Mouse (Mus musculus) stomach, postnatal 0 days (tissue): ENCODE measurements around the gene Mcmbp. TPM values are rescaled to one million over a fixed set of nuclear protein-coding genes. Genes with fewer than 3 reads are reported as not detected.
A peak's percentile ranks its signal among the peaks of the same experiment; 100 is the strongest.

ENCODE experiments used
- ATAC-seq: fragments of 200-750 bp; cut with Nextera tagmentation; 2 replicates; pipeline ENCODE4 v1.8.0; 2017; ENCODE audit not compliant: low FRiP score, low TSS enrichment
- DNase-seq: peaks from one replicate; pipeline ENCODE4 v3.0.0-alpha.2; 2016; ENCODE audit warnings: low spot score
- H3K27ac ChIP-seq: fragments of 300-500 bp; sonication (generic); replicated peaks from 2 replicates; pipeline ENCODE4 v1.5.1; 2014; ENCODE audit warnings: mild to moderate bottlenecking, control low read depth
- H3K27me3 ChIP-seq: fragments of 300-500 bp; sonication (generic); 2 replicates; pipeline ENCODE4 v1.6.1; 2014; ENCODE audit warnings: low read length; ENCODE audit not compliant: control insufficient read depth, insufficient read depth
- H3K36me3 ChIP-seq: fragments of 300-500 bp; sonication (generic); 2 replicates; pipeline ENCODE4 v1.6.1; 2014; ENCODE audit warnings: low read length, mixed read lengths; ENCODE audit not compliant: control insufficient read depth, insufficient read depth
- H3K4me1 ChIP-seq: fragments of 300-500 bp; sonication (generic); replicated peaks from 2 replicates; pipeline ENCODE4 v1.6.1; 2014; ENCODE audit warnings: antibody characterized with exemption; ENCODE audit not compliant: control insufficient read depth, insufficient read depth
- H3K4me2 ChIP-seq: fragments of 300-500 bp; sonication (generic); replicated peaks from 2 replicates; pipeline ENCODE4 v1.6.1; 2014; ENCODE audit warnings: low read depth, mild to moderate bottlenecking, control low read depth, moderate library complexity
- H3K4me3 ChIP-seq: fragments of 300-500 bp; sonication (generic); 2 replicates; pipeline ENCODE4 v1.5.1; 2014; ENCODE audit warnings: low read depth, low read length, control low read depth
- H3K9ac ChIP-seq: fragments of 300-500 bp; sonication (generic); 2 replicates; pipeline ENCODE4 v1.6.1; 2014; ENCODE audit warnings: mild to moderate bottlenecking, low read length, control low read depth, mixed read lengths
- H3K9me3 ChIP-seq: fragments of 300-500 bp; sonication (generic); 2 replicates; pipeline ENCODE4 v1.6.1; 2016; ENCODE audit warnings: low read length; ENCODE audit not compliant: control insufficient read depth
- CTCF ChIP-seq: IDR thresholded peaks from 2 replicates; pipeline ENCODE4 v1.5.1; 2016; ENCODE audit warnings: antibody characterized with exemption, low read depth, mild to moderate bottlenecking, moderate library complexity
- EP300 ChIP-seq: optimal IDR thresholded peaks from 2 replicates; pipeline ENCODE3; 2016; ENCODE audit warnings: antibody characterized with exemption
- WGBS: fragments of 180-500 bp; shearing (Covaris S2); extraction: QIAGEN DNeasy Blood & Tissue Kit; methylation state at CpG from one replicate; pipeline ENCODE4 v1.1.7; 2014; 5-methylcytosine and 5-hydroxymethylcytosine counted together
- polyA plus RNA-seq: library from polyadenylated mRNA; unstranded; fragments of >200 nt; fragmentation: Nextera tagmentation; extraction: Ambion mirVana; gene quantifications from 2 replicates; pipeline ENCODE4 v1.2.1, GENCODE M21; 2015

Gene Mcmbp
- polyA plus RNA-seq: 36.8 and 37.1 TPM in 2 replicates

- Histone ChIP-seq H3K4me2 (peak within 1 kb of the TSS; percentile 79), H3K4me3 (peak within 1 kb of the TSS; percentile 76), H3K27me3 (no peaks in the 10 kb centered on the region), H3K9me3 (no peaks in the 10 kb centered on the region), H3K27ac (peak within 1 kb of the TSS; percentile 94), H3K4me1 (peaks cover 3% of the 10 kb centered on the region; the same call in 1 of the 2 replicates), H3K9ac (peak within 1 kb of the TSS; percentile 97), H3K36me3 (no peaks in the 10 kb centered on the region)
- DNase-seq: peak; percentile 99
- peak; percentile 84 for ATAC-seq
- TF ChIP-seq EP300 (no peak), CTCF (peak; percentile 19; the same call in 1 of the 2 replicates)
- under 1% methylated on average over 32 of the region's 35 CpGs for whole genome bisulfite sequencing
Observed at GRCm38 (mm10) chr7:128740334-128740733, at the start of gene Mcmbp. Mcmbp (minus strand) TSS chr7:128740495.

DNA sequence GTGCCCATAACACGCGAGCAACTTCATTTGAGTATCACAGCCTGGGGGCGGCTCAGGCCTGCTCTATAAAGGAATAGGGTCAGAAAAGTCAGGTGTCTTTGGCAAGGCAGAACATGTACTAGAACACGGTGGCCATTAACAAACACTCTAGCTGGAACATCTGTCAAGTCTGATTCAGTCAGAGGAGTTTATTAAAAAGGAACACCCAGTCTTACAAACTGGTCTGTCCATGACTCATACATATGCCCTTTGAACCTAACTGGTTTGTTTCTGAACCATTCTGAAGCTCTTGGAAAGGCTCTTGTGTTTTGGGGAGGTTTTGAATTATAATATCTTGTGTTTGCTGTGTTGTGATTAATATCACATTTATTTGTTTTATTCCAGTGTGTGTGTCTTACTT is 49.8 kb upstream of the Mcmbp start:
- ATAC-seq (peak; percentile 77), DNase-seq (no peak)
- no peaks in the 10 kb centered on the region for H3K36me3 ChIP-seq
- no peak overlapping the region for H3K4me2 ChIP-seq
- no peaks in the 10 kb centered on the region for H3K9me3 ChIP-seq
- no peaks in the 10 kb centered on the region for H3K27me3 ChIP-seq
- WGBS: 57% methylated on average over 4 of the region's 4 CpGs
- H3K9ac ChIP-seq: no peak overlapping the region
- no peak overlapping the region for H3K4me3 ChIP-seq
- no peak for TF ChIP-seq CTCF
- TF ChIP-seq EP300: peak; percentile 52
- no peak overlapping the region for H3K27ac ChIP-seq
- no peaks in the 10 kb centered on the region for H3K4me1 ChIP-seq

DNA sequence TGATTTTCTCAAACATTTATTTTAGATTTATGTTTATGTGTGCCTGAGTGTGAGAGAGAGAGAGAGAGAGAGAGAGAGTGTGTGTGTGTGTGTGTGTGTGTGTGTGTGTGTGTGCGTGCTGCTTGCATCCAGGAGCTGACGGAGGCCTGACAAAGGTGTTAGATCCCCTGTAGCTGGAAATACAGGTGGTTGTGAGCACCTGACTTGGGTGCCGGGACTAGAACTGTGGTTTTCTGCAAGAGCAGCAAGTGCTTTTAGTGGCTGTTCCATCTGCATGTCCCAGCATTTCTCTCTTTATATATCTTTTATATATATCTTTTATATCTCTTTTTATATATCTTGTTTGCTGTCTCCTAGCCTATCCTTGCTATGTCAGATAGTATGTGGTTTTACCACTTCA is 41.6 kb upstream of the Mcmbp start:
- Histone ChIP-seq H3K9me3 (no peaks in the 10 kb centered on the region), H3K27me3 (no peaks in the 10 kb centered on the region), H3K36me3 (peaks cover 28% of the 10 kb centered on the region), H3K4me3 (no peak overlapping the region), H3K27ac (no peak overlapping the region), H3K9ac (no peak overlapping the region), H3K4me1 (no peaks in the 10 kb centered on the region), H3K4me2 (no peak overlapping the region)
- ATAC-seq (no peak), DNase-seq (no peak)
- TF ChIP-seq CTCF (no peak), EP300 (no peak)
- WGBS: 85% methylated on average over 3 of the region's 3 CpGs

DNA sequence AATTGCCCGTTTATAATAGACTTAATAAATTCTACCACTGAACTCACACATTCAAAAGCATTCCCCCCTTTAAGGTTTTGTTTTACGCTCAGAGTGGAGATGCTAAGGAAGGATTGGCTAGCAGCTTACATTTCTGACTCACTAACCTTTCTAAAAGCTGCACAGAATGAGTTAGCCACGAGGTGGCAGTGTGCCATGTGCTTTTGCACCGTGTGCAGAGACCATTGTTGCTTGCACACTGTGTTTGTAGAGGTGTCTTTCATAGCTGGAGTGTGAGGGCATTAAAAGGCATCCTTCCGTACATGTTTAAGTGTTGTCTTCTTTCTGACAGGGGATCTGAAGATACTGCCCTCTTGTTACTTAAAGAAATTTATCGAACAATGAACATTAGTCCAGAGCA is 39.0 kb upstream of the Mcmbp start:
- DNase-seq: peak; percentile 71
- H3K36me3 ChIP-seq: peaks cover 31% of the 10 kb centered on the region

DNA sequence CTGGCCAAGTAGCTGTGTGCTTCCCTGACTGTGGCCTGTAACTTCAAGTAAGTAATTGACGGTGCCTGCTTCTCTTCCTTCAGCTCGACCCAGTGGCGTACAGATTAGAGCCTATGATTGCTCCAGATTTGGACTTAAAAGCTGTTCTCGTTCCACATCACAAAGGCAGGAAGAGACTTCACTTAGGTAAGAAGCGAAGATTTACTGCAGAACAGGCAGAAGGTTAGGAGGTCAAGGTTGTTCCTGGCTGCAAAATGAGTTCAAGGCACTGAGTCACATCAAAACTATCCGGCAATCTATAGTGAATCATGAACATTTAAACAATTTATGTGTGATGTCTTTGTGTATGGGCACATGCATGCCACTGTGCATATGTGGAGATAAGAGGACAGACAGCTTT is 36.9 kb upstream of the Mcmbp start:
- Histone ChIP-seq H3K4me1 (no peaks in the 10 kb centered on the region), H3K36me3 (peaks cover 33% of the 10 kb centered on the region), H3K4me3 (no peak overlapping the region), H3K9ac (no peak overlapping the region), H3K9me3 (no peaks in the 10 kb centered on the region), H3K27ac (no peak overlapping the region), H3K4me2 (no peak overlapping the region), H3K27me3 (no peaks in the 10 kb centered on the region)
- no peak for DNase-seq
- no peak for TF ChIP-seq EP300
- no peak for TF ChIP-seq CTCF
- no peak for ATAC-seq
- WGBS: 79% methylated on average over 6 of the region's 6 CpGs

More for the DNA sequence above, 39.0 kb upstream of the Mcmbp start:
- no peak overlapping the region for H3K4me2 ChIP-seq
- H3K9me3 ChIP-seq: no peaks in the 10 kb centered on the region
- TF ChIP-seq CTCF (peak; percentile 90), EP300 (no peak)
- WGBS: 44% methylated on average over 6 of the region's 6 CpGs
- H3K27ac ChIP-seq: no peak overlapping the region
- no peaks in the 10 kb centered on the region for H3K4me1 ChIP-seq
- H3K27me3 ChIP-seq: no peaks in the 10 kb centered on the region
- ATAC-seq: peak; percentile 71; the same call in 1 of the 2 replicates
- no peak overlapping the region for H3K9ac ChIP-seq
- no peak overlapping the region for H3K4me3 ChIP-seq

DNA sequence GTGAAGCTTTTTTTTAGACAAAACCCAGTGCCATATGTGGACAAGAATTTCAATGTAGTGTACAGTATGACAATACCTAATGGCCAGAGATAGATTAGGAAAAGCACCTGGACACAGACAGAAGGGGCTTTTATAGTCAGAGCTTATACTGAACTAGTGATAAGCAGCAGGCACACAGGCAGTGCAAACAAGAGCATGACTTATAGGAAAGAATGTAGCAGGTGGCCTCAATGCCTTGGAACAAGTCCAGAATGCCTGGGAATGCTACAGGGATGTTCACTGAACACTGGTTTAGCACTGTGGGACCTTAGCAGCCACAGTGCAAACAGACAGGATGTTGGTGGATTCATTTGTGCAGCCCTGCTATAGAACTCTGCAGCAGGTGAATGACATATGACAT is 26.4 kb upstream of the Mcmbp start:
- Histone ChIP-seq H3K4me2 (no peak overlapping the region), H3K4me3 (no peak overlapping the region), H3K27me3 (no peaks in the 10 kb centered on the region), H3K27ac (no peak overlapping the region), H3K9ac (no peak overlapping the region), H3K4me1 (no peaks in the 10 kb centered on the region), H3K9me3 (no peaks in the 10 kb centered on the region), H3K36me3 (peaks cover 27% of the 10 kb centered on the region)
- peak; percentile 59 for DNase-seq
- no peak for TF ChIP-seq EP300
- no peak for TF ChIP-seq CTCF
- peak; percentile 77 for ATAC-seq
